Mouse (Mus musculus): ENCODE results near the gene Padi1.

DNA sequence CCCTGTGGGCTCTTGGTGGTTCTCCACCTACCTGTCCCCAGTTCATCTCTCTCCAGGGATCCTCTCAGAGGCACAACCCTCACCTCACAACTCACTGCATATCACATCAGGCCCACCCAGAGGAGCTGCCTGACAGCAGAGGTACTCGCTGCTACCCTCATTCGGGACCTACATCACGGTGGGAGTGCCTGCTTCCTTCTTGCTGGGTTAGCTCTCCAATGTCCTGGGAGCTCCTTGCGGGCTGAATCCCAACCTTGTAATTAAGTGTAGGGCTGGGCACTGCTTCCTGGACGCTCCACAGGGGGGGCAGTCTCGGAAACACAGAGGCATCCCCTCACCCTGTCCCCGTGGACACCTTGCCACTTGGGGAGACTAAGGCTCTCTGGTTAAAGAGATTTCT, 25.3 kb upstream of the Padi1 start:
- TF ChIP-seq CTCF (IDR thresholded peaks at IDR 0.05; ENCODE audit: control insufficient read depth, insufficient read depth, low read length) (no peak), POLR2A (IDR thresholded peaks at IDR 0.05; ENCODE audit: borderline replicate concordance, control insufficient read depth, low read depth, low read length) (no peak)

Data from bone marrow, adult 2 months (tissue).